Mouse (Mus musculus): ENCODE results near the gene Hspa4. TPM values are rescaled to one million over a fixed set of nuclear protein-coding genes. Genes with fewer than 3 reads are reported as not detected.

Gene Hspa4
- total and polyA plus RNA-seq, 3 experiments = 55.9 to 391 (median 279) TPM

- peak overlapping the region; percentile 97; the same call in 1 of the 2 replicates for H3K4me3 ChIP-seq (ENCODE audit: low read depth, low read length)
- ATAC-seq (ENCODE audit: extremely low read depth, insufficient number of reproducible peaks, low FRiP score, poor library complexity, severe bottlenecking) = no peak
These were observed 884 bp upstream of the Hspa4 start for GRCm38 (mm10) chr11:53301167-53301515.

GRCm38 (mm10) chr11:53299551-53300329 is 517 bp downstream of the Hspa4 start:
- DNase-seq (ENCODE audit: low spot score) (peak; percentile 45), ATAC-seq (ENCODE audit: extremely low read depth, insufficient number of reproducible peaks, low FRiP score, poor library complexity, severe bottlenecking) (no peak)

More at GRCm38 (mm10) chr11:53301167-53301515, 884 bp upstream of the Hspa4 start:
- TF ChIP-seq POLR2AphosphoS5 (IDR thresholded peaks at IDR 0.05; ENCODE audit: insufficient replicate concordance, low read depth, low read length) = no peak
- no peak for TF ChIP-seq GATA2 (IDR thresholded peaks at IDR 0.05; ENCODE audit: borderline replicate concordance, low read depth, low read length)
- no peak for TF ChIP-seq GATA1 (IDR thresholded peaks at IDR 0.05; ENCODE audit: borderline replicate concordance, low read length)
- TF ChIP-seq TAL1 (conservative IDR thresholded peaks at IDR 0.05; ENCODE audit: low read depth, low read length) = no peak
- no peak for TF ChIP-seq CTCF (IDR thresholded peaks at IDR 0.05; ENCODE audit: low read depth, low read length)
- Histone ChIP-seq H3K4me1 (ENCODE audit: insufficient read depth, low read depth, low read length) (peaks cover 42% of the 10 kb centered on the region), H3K36me3 (replicated peaks) (peaks cover 28% of the 10 kb centered on the region), H3K9me3 (replicated peaks) (no peaks in the 10 kb centered on the region), H3K27me3 (ENCODE audit: insufficient read depth, low read length) (no peaks in the 10 kb centered on the region)
- DNase-seq (ENCODE audit: low spot score) = no peak

GRCm38 (mm10) chr11:53297947-53298860 is 2.1 kb downstream of the Hspa4 start:
- peaks cover 57% of the 10 kb centered on the region for H3K4me1 ChIP-seq (ENCODE audit: insufficient read depth, low read depth, low read length)
- H3K27me3 ChIP-seq (ENCODE audit: insufficient read depth, low read length) = no peaks in the 10 kb centered on the region
- DNase-seq (ENCODE audit: low spot score) = no peak
- H3K4me3 ChIP-seq (ENCODE audit: low read depth, low read length) = peak overlapping the region; percentile 97
- ATAC-seq (ENCODE audit: extremely low read depth, insufficient number of reproducible peaks, low FRiP score, poor library complexity, severe bottlenecking) = no peak
- TF ChIP-seq CTCF (IDR thresholded peaks at IDR 0.05; ENCODE audit: low read depth, low read length) = no peak
- TF ChIP-seq GATA2 (IDR thresholded peaks at IDR 0.05; ENCODE audit: borderline replicate concordance, low read depth, low read length) = no peak
- TF ChIP-seq GATA1 (IDR thresholded peaks at IDR 0.05; ENCODE audit: borderline replicate concordance, low read length) = no peak
- no peak for TF ChIP-seq TAL1 (conservative IDR thresholded peaks at IDR 0.05; ENCODE audit: low read depth, low read length)
- no peak for TF ChIP-seq POLR2AphosphoS5 (IDR thresholded peaks at IDR 0.05; ENCODE audit: insufficient replicate concordance, low read depth, low read length)
- no peaks in the 10 kb centered on the region for H3K9me3 ChIP-seq (replicated peaks)
- H3K36me3 ChIP-seq (replicated peaks) = peaks cover 50% of the 10 kb centered on the region

More at GRCm38 (mm10) chr11:53299551-53300329, 517 bp downstream of the Hspa4 start:
- H3K9me3 ChIP-seq (replicated peaks) = no peaks in the 10 kb centered on the region
- H3K4me3 ChIP-seq (ENCODE audit: low read depth, low read length) = peak overlapping the region; percentile 97
- peaks cover 50% of the 10 kb centered on the region for H3K4me1 ChIP-seq (ENCODE audit: insufficient read depth, low read depth, low read length)
- TF ChIP-seq GATA1 (IDR thresholded peaks at IDR 0.05; ENCODE audit: borderline replicate concordance, low read length) (no peak), CTCF (IDR thresholded peaks at IDR 0.05; ENCODE audit: low read depth, low read length) (no peak), POLR2AphosphoS5 (IDR thresholded peaks at IDR 0.05; ENCODE audit: insufficient replicate concordance, low read depth, low read length) (no peak), GATA2 (IDR thresholded peaks at IDR 0.05; ENCODE audit: borderline replicate concordance, low read depth, low read length) (no peak), TAL1 (conservative IDR thresholded peaks at IDR 0.05; ENCODE audit: low read depth, low read length) (no peak)
- peaks cover 37% of the 10 kb centered on the region for H3K36me3 ChIP-seq (replicated peaks)
- no peaks in the 10 kb centered on the region for H3K27me3 ChIP-seq (ENCODE audit: insufficient read depth, low read length)

- peaks cover 56% of the 10 kb centered on the region for H3K4me1 ChIP-seq (ENCODE audit: insufficient read depth, low read depth, low read length)
- no peak for DNase-seq (ENCODE audit: low spot score)
- H3K36me3 ChIP-seq (replicated peaks) = peaks cover 61% of the 10 kb centered on the region
These were observed 3.4 kb downstream of the Hspa4 start for GRCm38 (mm10) chr11:53296880-53297279.

GRCm38 (mm10) chr11:53294441-53294840 is 5.8 kb downstream of the Hspa4 start:
- peaks cover 44% of the 10 kb centered on the region for H3K4me1 ChIP-seq (ENCODE audit: insufficient read depth, low read depth, low read length)
- TF ChIP-seq GATA2 (IDR thresholded peaks at IDR 0.05; ENCODE audit: borderline replicate concordance, low read depth, low read length) (no peak), CTCF (IDR thresholded peaks at IDR 0.05; ENCODE audit: low read depth, low read length) (no peak), TAL1 (conservative IDR thresholded peaks at IDR 0.05; ENCODE audit: low read depth, low read length) (no peak), GATA1 (IDR thresholded peaks at IDR 0.05; ENCODE audit: borderline replicate concordance, low read length) (no peak), POLR2AphosphoS5 (IDR thresholded peaks at IDR 0.05; ENCODE audit: insufficient replicate concordance, low read depth, low read length) (no peak)
- H3K4me3 ChIP-seq (ENCODE audit: low read depth, low read length) = no peak overlapping the region
- ATAC-seq (ENCODE audit: extremely low read depth, insufficient number of reproducible peaks, low FRiP score, poor library complexity, severe bottlenecking) = no peak
- peaks cover 85% of the 10 kb centered on the region for H3K36me3 ChIP-seq (replicated peaks)
- no peaks in the 10 kb centered on the region for H3K27me3 ChIP-seq (ENCODE audit: insufficient read depth, low read length)
- no peak for DNase-seq (ENCODE audit: low spot score)
- no peaks in the 10 kb centered on the region for H3K9me3 ChIP-seq (replicated peaks)

More at GRCm38 (mm10) chr11:53296880-53297279, 3.4 kb downstream of the Hspa4 start:
- TF ChIP-seq CTCF (IDR thresholded peaks at IDR 0.05; ENCODE audit: low read depth, low read length) (no peak), TAL1 (conservative IDR thresholded peaks at IDR 0.05; ENCODE audit: low read depth, low read length) (no peak), GATA1 (IDR thresholded peaks at IDR 0.05; ENCODE audit: borderline replicate concordance, low read length) (no peak), GATA2 (IDR thresholded peaks at IDR 0.05; ENCODE audit: borderline replicate concordance, low read depth, low read length) (no peak), POLR2AphosphoS5 (IDR thresholded peaks at IDR 0.05; ENCODE audit: insufficient replicate concordance, low read depth, low read length) (no peak)
- no peak overlapping the region; the same call in 1 of the 2 replicates for H3K4me3 ChIP-seq (ENCODE audit: low read depth, low read length)
- H3K27me3 ChIP-seq (ENCODE audit: insufficient read depth, low read length) = no peaks in the 10 kb centered on the region
- ATAC-seq (ENCODE audit: extremely low read depth, insufficient number of reproducible peaks, low FRiP score, poor library complexity, severe bottlenecking) = no peak
- no peaks in the 10 kb centered on the region for H3K9me3 ChIP-seq (replicated peaks)

Measured in G1E (cell line).